Mouse (Mus musculus) spleen, postnatal 4 days (tissue): Measurements from ENCODE around the gene Fbxw5.

Source experiments
- DNase-seq, 2 experiments: peaks; one replicate each; pipeline ENCODE4 v3.0.0; 2022; ENCODE audit warnings: low spot score in 2 of 2

Fbxw5 gene

GRCm38 (mm10) chr2:25477967-25478675 is 22.4 kb upstream of the Fbxw5 start:
- no peak for DNase-seq

GRCm38 (mm10) chr2:25479551-25480311 is 20.8 kb upstream of the Fbxw5 start:
- no peak for DNase-seq

- no peak for DNase-seq
Measured at GRCm38 (mm10) chr2:25480541-25480940, 20.0 kb upstream of the Fbxw5 start.

GRCm38 (mm10) chr2:25482969-25483368 is 17.6 kb upstream of the Fbxw5 start:
- peak; percentile 60 to 77 for DNase-seq

- DNase-seq = no peak
Measured at GRCm38 (mm10) chr2:25484901-25485647, 15.5 kb upstream of the Fbxw5 start.

GRCm38 (mm10) chr2:25487965-25488670 is 12.4 kb upstream of the Fbxw5 start:
- no peak for DNase-seq

- DNase-seq = no peak
Measured at GRCm38 (mm10) chr2:25488671-25489068, 11.9 kb upstream of the Fbxw5 start.

- no peak for DNase-seq
Measured at GRCm38 (mm10) chr2:25492988-25493387, 7.6 kb upstream of the Fbxw5 start.

GRCm38 (mm10) chr2:25493476-25493961 is 7.0 kb upstream of the Fbxw5 start, which contains the start of gene Lcn12:
Gene Lcn12, minus strand, starts transcription at chr2:25493911.
- no peak for DNase-seq

GRCm38 (mm10) chr2:25496462-25496861 is 4.1 kb upstream of the Fbxw5 start:
- DNase-seq = no peak

- DNase-seq = no peak
Measured at GRCm38 (mm10) chr2:25497846-25498575, 2.5 kb upstream of the Fbxw5 start.

- DNase-seq = no peak
Measured at GRCm38 (mm10) chr2:25498622-25499478, 1.7 kb upstream of the Fbxw5 start.

GRCm38 (mm10) chr2:25500071-25500575 is 427 bp upstream of the Fbxw5 start:
- no peak for DNase-seq

GRCm38 (mm10) chr2:25501593-25502486 is 1.3 kb downstream of the Fbxw5 start, which contains the start of gene C8g:
Gene C8g, minus strand, starts transcription at chr2:25501719.
- DNase-seq = no peak

GRCm38 (mm10) chr2:25502726-25503125 is 2.2 kb downstream of the Fbxw5 start:
- no peak for DNase-seq

- no peak for DNase-seq
Measured at GRCm38 (mm10) chr2:25504538-25504937, 4.0 kb downstream of the Fbxw5 start.

- DNase-seq = no peak
Measured at GRCm38 (mm10) chr2:25505000-25505399, 4.5 kb downstream of the Fbxw5 start.

- DNase-seq = no peak
Measured at GRCm38 (mm10) chr2:25505860-25506259, 5.3 kb downstream of the Fbxw5 start.

GRCm38 (mm10) chr2:25506964-25507363 is 6.4 kb downstream of the Fbxw5 start:
- DNase-seq = peak in 1 of 2 experiments; percentile 31
